Mouse (Mus musculus) left cerebral cortex, adult 2 months (tissue): ENCODE results near the gene Pdlim1. TPM values are rescaled to one million over a fixed set of nuclear protein-coding genes. Genes with fewer than 3 reads are reported as not detected.

Experiments
- DNase-seq, 2 experiments: peaks; one replicate each; pipeline ENCODE4 v3.0.0; 2021 to 2022; ENCODE audit warnings: low spot score in 2 of 2, mixed read lengths in 1 of 2; ENCODE audit errors: extremely low spot score in 1 of 2
- H3K27ac ChIP-seq: fragments of 200-600 bp; 2 replicates; pipeline ENCODE4 v1.8.1; 2022
- H3K4me3 ChIP-seq: fragments of 200-600 bp; 2 replicates; pipeline ENCODE4 v1.8.1; 2022
- CTCF ChIP-seq: fragments of 200-600 bp; IDR thresholded peaks from 2 replicates; pipeline ENCODE4 v1.8.1; 2022; ENCODE audit warnings: antibody characterized with exemption, mild to moderate bottlenecking, moderate library complexity
- intact Hi-C: fragments of 180-260 bp; cut with DNase I; formaldehyde crosslinking; loops from one replicate; pipeline ENCODE4 v1.15.1; 2025
- total RNA-seq, 2 experiments: library from RNA; stranded (reverse); gene quantifications; 2 replicates each; pipeline ENCODE4 v1.2.3; 2021

Pdlim1 gene
- total RNA-seq, 2 experiments from 2014 or later = 16.7 to 20.1 TPM

GRCm38 (mm10) chr19:40278372-40279023 lies 6.9 kb upstream of the Pdlim1 start:
- intact Hi-C loops = no loop called here
- Histone ChIP-seq H3K27ac (no peak overlapping the region), H3K4me3 (no peak overlapping the region)
- no peak for DNase-seq
- no peak for TF ChIP-seq CTCF

- no peak for TF ChIP-seq CTCF
- Histone ChIP-seq H3K27ac (no peak overlapping the region), H3K4me3 (no peak overlapping the region)
- no peak for DNase-seq
- intact Hi-C loops = no loop called here
Measured at GRCm38 (mm10) chr19:40277494-40277893, 5.9 kb upstream of the Pdlim1 start.

- intact Hi-C loops = no loop called here
- no peak overlapping the region for H3K4me3 ChIP-seq
- TF ChIP-seq CTCF = no peak
- DNase-seq = no peak
- H3K27ac ChIP-seq = no peak overlapping the region
Measured at GRCm38 (mm10) chr19:40275401-40276188, 4.0 kb upstream of the Pdlim1 start.

GRCm38 (mm10) chr19:40272674-40273073 lies 1.0 kb upstream of the Pdlim1 start:
- Histone ChIP-seq H3K4me3 (no peak overlapping the region), H3K27ac (no peak overlapping the region)
- intact Hi-C loops = no loop called here
- no peak for DNase-seq
- TF ChIP-seq CTCF = no peak

GRCm38 (mm10) chr19:40270351-40271307 lies 1.0 kb downstream of the Pdlim1 start:
- Histone ChIP-seq H3K27ac (peak overlapping the region; percentile 19; the same call in 1 of the 2 replicates), H3K4me3 (peak overlapping the region; percentile 55)
- no peak for DNase-seq
- TF ChIP-seq CTCF = no peak
- intact Hi-C loops = no loop called here

- intact Hi-C loops = no loop called here
- DNase-seq = no peak
- TF ChIP-seq CTCF = no peak
- Histone ChIP-seq H3K4me3 (no peak overlapping the region), H3K27ac (no peak overlapping the region)
Measured at GRCm38 (mm10) chr19:40269526-40269925, 2.1 kb downstream of the Pdlim1 start.

- Histone ChIP-seq H3K4me3 (no peak overlapping the region), H3K27ac (no peak overlapping the region)
- no peak for TF ChIP-seq CTCF
- no peak for DNase-seq
- intact Hi-C loops = no loop called here
Measured at GRCm38 (mm10) chr19:40268493-40268892, 3.1 kb downstream of the Pdlim1 start.

GRCm38 (mm10) chr19:40267380-40267779 lies 4.3 kb downstream of the Pdlim1 start:
- H3K27ac ChIP-seq = no peak overlapping the region
- intact Hi-C loops = no loop called here
- no peak for DNase-seq
- H3K4me3 ChIP-seq = no peak overlapping the region
- TF ChIP-seq CTCF = no peak

- DNase-seq = no peak
- TF ChIP-seq CTCF = no peak
- intact Hi-C loops = no loop called here
- H3K4me3 ChIP-seq = no peak overlapping the region
- no peak overlapping the region for H3K27ac ChIP-seq
Measured at GRCm38 (mm10) chr19:40259485-40259884, 12.2 kb downstream of the Pdlim1 start.

GRCm38 (mm10) chr19:40257396-40257795 lies 14.2 kb downstream of the Pdlim1 start:
- intact Hi-C loops = no loop called here
- no peak for TF ChIP-seq CTCF
- no peak overlapping the region for H3K4me3 ChIP-seq
- no peak for DNase-seq
- no peak overlapping the region for H3K27ac ChIP-seq

- no peak for TF ChIP-seq CTCF
- intact Hi-C loops = no loop called here
- DNase-seq = no peak
- no peak overlapping the region for H3K27ac ChIP-seq
- no peak overlapping the region for H3K4me3 ChIP-seq
Measured at GRCm38 (mm10) chr19:40256376-40257050, 15.1 kb downstream of the Pdlim1 start.
